Comparison of ENCODE assay signal across 10 mouse cellular contexts in the genomic region with DNA sequence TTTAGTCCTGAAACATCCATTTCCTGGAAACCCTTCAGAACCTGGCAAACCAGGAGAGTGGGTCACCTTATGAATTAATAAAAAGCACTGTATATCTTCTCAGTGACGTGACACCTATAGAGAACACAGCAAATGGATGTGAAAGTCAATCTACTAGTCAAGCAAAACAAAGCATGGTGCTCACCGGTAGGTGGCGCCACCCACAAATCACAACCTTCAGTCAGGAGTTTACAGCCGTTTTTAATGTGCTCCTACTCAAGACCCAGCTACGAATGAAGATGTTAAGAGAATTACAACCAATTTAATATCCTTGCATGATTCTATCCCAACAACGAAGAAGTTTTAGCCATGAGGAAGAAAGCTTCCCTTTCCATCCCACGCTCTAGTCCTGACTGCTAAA.
DNase-seq lines count a peak whose midpoint lies in the region; ATAC-seq and TF ChIP-seq lines count a peak whose summit lies in the region.
"Had no signal": no experiment of that assay in that cellular context is flagged by ENCODE, and none has a peak within 500 bp of the region (broad histone marks: within the 10 kb centered on the region; RNA-seq: fewer than 3 reads in every experiment).

No protein-coding gene starts in this region.

- peaks cover 22% of the 10 kb centered on the region for H3K4me1 ChIP-seq in heart, embryonic 13.5 days
- peaks cover 17% of the 10 kb centered on the region; the same call in 1 of the 2 replicates for H3K4me1 ChIP-seq in heart, embryonic 10.5 days
- no peaks in the 10 kb centered on the region for H3K4me1 ChIP-seq in bone marrow, adult 2 months (ENCODE audit: control insufficient read depth, insufficient read depth, low read length)

- TF ChIP-seq POLR2A in bone marrow, adult 2 months (IDR thresholded peaks at IDR 0.05; ENCODE audit: borderline replicate concordance, control insufficient read depth, low read depth, low read length) = no peak

- H3K4me2 ChIP-seq in heart, embryonic 13.5 days = no peak overlapping the region
- H3K4me2 ChIP-seq: forebrain, embryonic 13.5 days had no signal

- peak; percentile 37; the same call in 1 of the 2 replicates for TF ChIP-seq CTCF in bone marrow, adult 2 months (IDR thresholded peaks at IDR 0.05; ENCODE audit: control insufficient read depth, insufficient read depth, low read length)

- H3K27me3 ChIP-seq in heart, embryonic 13.5 days (replicated peaks) = no peaks in the 10 kb centered on the region
- H3K27me3 ChIP-seq in heart, embryonic 10.5 days (ENCODE audit: insufficient read depth, poor library complexity, severe bottlenecking) = no peaks in the 10 kb centered on the region
- H3K27me3 ChIP-seq: forebrain, embryonic 13.5 days had no signal

- no peaks in the 10 kb centered on the region for H3K9me3 ChIP-seq in heart, embryonic 13.5 days
- H3K9me3 ChIP-seq in heart, embryonic 10.5 days = 0 out of 2 replicates have a peak, but pooled peaks cover 3% of the 10 kb centered on the region
- H3K9me3 ChIP-seq: forebrain, embryonic 13.5 days had no signal

- no peak for ATAC-seq in heart, embryonic 13.5 days (ENCODE audit: extremely low read depth, insufficient number of reproducible peaks, low FRiP score, low TSS enrichment)
- ATAC-seq: forebrain, embryonic 13.5 days had no signal

- WGBS in heart, embryonic 13.5 days = 66% methylated on average over 7 of the region's 7 CpGs
- WGBS in heart, embryonic 10.5 days = 71% methylated on average over 7 of the region's 7 CpGs
- WGBS in bone marrow, adult 2 months = 53% methylated on average over 7 of the region's 7 CpGs

- H3K9ac ChIP-seq in heart, embryonic 13.5 days = no peak overlapping the region
- H3K9ac ChIP-seq: forebrain, embryonic 13.5 days had no signal

- H3K4me3 ChIP-seq in heart, embryonic 13.5 days = no peak overlapping the region
- H3K4me3 ChIP-seq in heart, embryonic 10.5 days = no peak overlapping the region
- no peak overlapping the region for H3K4me3 ChIP-seq in bone marrow, adult 2 months (replicated peaks; ENCODE audit: control insufficient read depth, low read depth, low read length)
- H3K4me3 ChIP-seq: forebrain, embryonic 13.5 days had no signal

- H3K36me3 ChIP-seq in heart, embryonic 13.5 days = no peaks in the 10 kb centered on the region
- no peaks in the 10 kb centered on the region for H3K36me3 ChIP-seq in heart, embryonic 10.5 days

- DNase-seq in heart, embryonic 10.5 days (ENCODE audit: low spot score) = no peak
- peak; percentile 10 for DNase-seq in lung, postnatal 36 days
- DNase-seq in lung, postnatal 14 days = no peak
- DNase-seq in thymus, postnatal 14 days = peak; percentile 35
- DNase-seq in right cerebral cortex, postnatal 25 days = no peak
- no peak for DNase-seq in layer of hippocampus, postnatal 14 days (ENCODE audit: low spot score in 2 of 2)
- DNase-seq: cerebellum, adult 9-11 months had no signal

- H3K27ac ChIP-seq in heart, embryonic 13.5 days (replicated peaks) = 0 out of 2 replicates have a peak overlapping the region, but pooled peaks have one; percentile 28
- H3K27ac ChIP-seq in heart, embryonic 10.5 days = no peak overlapping the region
- no peak overlapping the region for H3K27ac ChIP-seq in bone marrow, adult 2 months (ENCODE audit: control insufficient read depth, insufficient read depth, low read depth, low read length, poor library complexity)
- H3K27ac ChIP-seq: forebrain, embryonic 13.5 days had no signal

Comparison
In these comparisons a context has a peak if more than half of its experiments do, and no peak if none do; other contexts are left out.
1. DNase-seq: peak in lung, postnatal 36 days (single experiment) and thymus, postnatal 14 days (single experiment); none in heart, embryonic 10.5 days (single experiment), lung, postnatal 14 days (single experiment), right cerebral cortex, postnatal 25 days (single experiment) and layer of hippocampus, postnatal 14 days (0 of 2).